9 mouse cellular contexts compared by ENCODE assay signal in genomic region chr1:155530561-155531457, GRCm38 (mm10). TPM values are rescaled to one million over a fixed set of nuclear protein-coding genes. Genes with fewer than 3 reads are reported as not detected.
A peak's percentile ranks its signal among the peaks of the same experiment; 100 is the strongest.
DNase-seq lines count a peak whose midpoint lies in the region; ATAC-seq lines count a peak whose summit lies in the region.
"Had no signal": no experiment of that assay in that cellular context is flagged by ENCODE, and none has a peak within 500 bp of the region (broad histone marks: within the 10 kb centered on the region; RNA-seq: fewer than 3 reads in every experiment).

No protein-coding gene starts in this region.

- no peak overlapping the region for H3K9ac ChIP-seq in heart, embryonic 13.5 days
- no peak overlapping the region for H3K9ac ChIP-seq in midbrain, embryonic 16.5 days (ENCODE audit: low read depth, low read length)
- H3K9ac ChIP-seq: limb, embryonic 15.5 days had no signal

- intact Hi-C loops in heart, postnatal 14 days (cut with DNase I): loop anchor here (5.0 to 10.0 kb wide), 3 partner anchors 114 to 506 kb away; partner anchors contain the start of gene Xpr1

- 57% methylated on average over 21 of the region's 21 CpGs for WGBS in heart, embryonic 13.5 days
- 36% methylated on average over 21 of the region's 21 CpGs for WGBS in midbrain, embryonic 16.5 days

- H3K27ac ChIP-seq in heart, embryonic 13.5 days (replicated peaks): peak overlapping the region; percentile 71
- no peak overlapping the region for H3K27ac ChIP-seq in midbrain, embryonic 16.5 days (ENCODE audit: low read length)
- H3K27ac ChIP-seq: limb, embryonic 15.5 days had no signal

- H3K9me3 ChIP-seq in heart, embryonic 13.5 days: peaks cover 4% of the 10 kb centered on the region; the same call in 1 of the 2 replicates
- no peaks in the 10 kb centered on the region for H3K9me3 ChIP-seq in midbrain, embryonic 16.5 days (replicated peaks; ENCODE audit: control insufficient read depth, low read length, poor library complexity, severe bottlenecking)
- H3K9me3 ChIP-seq: limb, embryonic 15.5 days had no signal

- H3K27me3 ChIP-seq in heart, embryonic 13.5 days (replicated peaks): no peaks in the 10 kb centered on the region
- H3K27me3 ChIP-seq in midbrain, embryonic 16.5 days (ENCODE audit: control insufficient read depth, insufficient read depth, low read depth, low read length): no peaks in the 10 kb centered on the region
- H3K27me3 ChIP-seq: limb, embryonic 15.5 days had no signal

- no peak for DNase-seq in heart, postnatal 14 days
- peak; percentile 17 to 25 for DNase-seq in adrenal gland, postnatal 36 days
- no peak for DNase-seq in urinary bladder, adult 18-20 months (ENCODE audit: low spot score in 2 of 2)
- DNase-seq in right cerebral cortex, postnatal 4 days: no peak
- no peak for DNase-seq in testis, postnatal 10 days (ENCODE audit: low spot score)

- no peak for ATAC-seq in heart, embryonic 13.5 days (ENCODE audit: extremely low read depth, insufficient number of reproducible peaks, low FRiP score, low TSS enrichment)
- 0 out of 2 replicates have a peak, but pooled peaks have one; percentile 22 for ATAC-seq in granulocyte monocyte progenitor cell, adult 5-6 weeks (replicated peaks; ENCODE audit: poor library complexity, severe bottlenecking)
- no peak for ATAC-seq in midbrain, embryonic 16.5 days

- H3K4me1 ChIP-seq in heart, embryonic 13.5 days: peaks cover 54% of the 10 kb centered on the region
- H3K4me1 ChIP-seq in midbrain, embryonic 16.5 days (ENCODE audit: control insufficient read depth, insufficient read depth, low read length): peaks cover 17% of the 10 kb centered on the region

- no peaks in the 10 kb centered on the region for H3K36me3 ChIP-seq in heart, embryonic 13.5 days
- H3K36me3 ChIP-seq in midbrain, embryonic 16.5 days (ENCODE audit: control insufficient read depth, insufficient read depth, low read length): no peaks in the 10 kb centered on the region
- H3K36me3 ChIP-seq: limb, embryonic 15.5 days had no signal

- peak overlapping the region; percentile 34 for H3K4me2 ChIP-seq in heart, embryonic 13.5 days
- H3K4me2 ChIP-seq in midbrain, embryonic 16.5 days (ENCODE audit: low read length): peak overlapping the region; percentile 15; the same call in 1 of the 2 replicates
- H3K4me2 ChIP-seq: limb, embryonic 15.5 days had no signal

- no peak overlapping the region for H3K4me3 ChIP-seq in heart, embryonic 13.5 days
- no peak overlapping the region for H3K4me3 ChIP-seq in midbrain, embryonic 16.5 days (ENCODE audit: low read depth, low read length)
- H3K4me3 ChIP-seq: limb, embryonic 15.5 days had no signal

RNA-seq across cellular contexts. Expression of gene Acbd6, which starts 27.1 kb away (rescaled TPM):
- polyA plus RNA-seq in heart, embryonic 13.5 days (2015; fragmentation: Nextera tagmentation; extraction: Ambion mirVana): 49.6 and 53.7 TPM in 2 replicates
- 10 to 100 TPM; 46.4 to 50.3 TPM for total RNA-seq in heart, postnatal 14 days (2021)
- total RNA-seq in adrenal gland, postnatal 36 days (2021): 10 to 100 TPM; 67.2 to 75.2 TPM
- total RNA-seq in granulocyte monocyte progenitor cell, adult 5-6 weeks (2014; fragmentation: Nextera tagmentation): 35.3 and 45.4 TPM in 2 replicates
- 22.5 TPM in 2 replicates for total RNA-seq in granulocyte monocyte progenitor cell, adult 5-6 weeks (2017)
- 95.7 and 96.0 TPM in 2 replicates for polyA plus RNA-seq in midbrain, embryonic 16.5 days (2015; fragmentation: Nextera tagmentation; extraction: Ambion mirVana)

Comparison
In these comparisons a context has a peak if more than half of its experiments do, and no peak if none do; other contexts are left out.
1. DNase-seq: peak in adrenal gland, postnatal 36 days (2 of 2); none in heart, postnatal 14 days (0 of 2), urinary bladder, adult 18-20 months (0 of 2), right cerebral cortex, postnatal 4 days (single experiment) and testis, postnatal 10 days (single experiment).